Mouse (Mus musculus): Measurements from ENCODE around the gene F8a.
"Not testable (repeated sequence)": the region's sequence is repeated elsewhere in the genome, so short reads cannot be mapped to it uniquely, and the experiment has no call there.

F8a gene

DNA sequence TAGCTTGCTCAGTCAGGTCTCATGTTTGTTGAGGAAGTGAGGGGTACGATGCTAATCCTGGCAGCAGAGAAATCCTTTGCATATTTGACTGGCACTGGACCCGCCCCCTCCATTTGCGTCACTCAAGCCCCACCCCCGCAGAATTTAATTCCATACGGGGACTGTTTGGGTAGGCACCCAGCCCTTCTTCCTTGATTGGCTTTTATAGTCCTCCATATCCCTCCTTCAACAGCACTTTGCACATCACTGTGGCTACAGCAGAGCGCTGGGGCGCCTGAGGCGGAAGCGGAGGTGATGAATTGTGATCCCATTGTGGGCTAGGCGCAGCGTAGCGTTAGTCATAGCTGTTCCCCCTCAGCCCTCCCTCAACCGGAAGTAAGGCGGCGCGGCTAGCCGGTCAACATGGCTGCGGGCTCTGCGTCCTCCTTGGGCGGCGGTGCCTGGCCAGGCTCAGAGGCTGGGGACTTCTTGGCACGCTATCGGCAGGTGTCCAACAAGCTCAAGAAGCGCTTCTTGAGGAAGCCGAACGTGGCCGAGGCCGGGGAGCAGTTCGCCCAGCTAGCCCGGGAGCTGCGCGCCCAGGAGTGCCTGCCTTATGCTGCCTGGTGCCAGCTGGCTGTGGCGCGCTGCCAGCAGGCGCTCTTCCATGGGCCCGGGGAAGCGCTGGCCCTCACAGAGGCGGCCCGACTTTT lies at the start of gene F8a:
Gene F8a (plus strand): TSS at position 378 of the 692 bp plus-strand sequence.
- DNase-seq: peak; percentile 79

DNA sequence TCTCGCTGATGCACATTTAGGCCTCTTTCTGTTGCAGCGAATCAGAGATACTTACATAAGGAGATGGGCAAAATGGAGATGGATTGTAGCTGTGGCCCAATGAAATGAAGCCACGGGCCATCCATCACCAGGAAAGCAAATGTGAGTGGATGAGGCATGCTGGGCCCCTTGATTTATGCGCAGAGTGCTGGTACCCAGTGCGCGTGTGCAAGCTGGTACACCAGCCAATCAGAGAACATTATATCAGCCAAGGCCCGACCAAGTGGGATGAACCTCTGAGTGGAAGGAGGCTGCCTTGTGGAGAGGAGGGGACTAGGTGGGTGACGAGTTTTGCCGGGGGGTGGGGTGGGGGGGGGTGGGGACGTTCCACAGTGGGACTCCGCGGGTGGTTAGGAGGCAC lies 36.2 kb upstream of the F8a start, which contains the start of gene Xlr3b:
Gene Xlr3b (plus strand): TSS at position 274 of the 400 bp plus-strand sequence.
- DNase-seq: peak; percentile 38

DNA sequence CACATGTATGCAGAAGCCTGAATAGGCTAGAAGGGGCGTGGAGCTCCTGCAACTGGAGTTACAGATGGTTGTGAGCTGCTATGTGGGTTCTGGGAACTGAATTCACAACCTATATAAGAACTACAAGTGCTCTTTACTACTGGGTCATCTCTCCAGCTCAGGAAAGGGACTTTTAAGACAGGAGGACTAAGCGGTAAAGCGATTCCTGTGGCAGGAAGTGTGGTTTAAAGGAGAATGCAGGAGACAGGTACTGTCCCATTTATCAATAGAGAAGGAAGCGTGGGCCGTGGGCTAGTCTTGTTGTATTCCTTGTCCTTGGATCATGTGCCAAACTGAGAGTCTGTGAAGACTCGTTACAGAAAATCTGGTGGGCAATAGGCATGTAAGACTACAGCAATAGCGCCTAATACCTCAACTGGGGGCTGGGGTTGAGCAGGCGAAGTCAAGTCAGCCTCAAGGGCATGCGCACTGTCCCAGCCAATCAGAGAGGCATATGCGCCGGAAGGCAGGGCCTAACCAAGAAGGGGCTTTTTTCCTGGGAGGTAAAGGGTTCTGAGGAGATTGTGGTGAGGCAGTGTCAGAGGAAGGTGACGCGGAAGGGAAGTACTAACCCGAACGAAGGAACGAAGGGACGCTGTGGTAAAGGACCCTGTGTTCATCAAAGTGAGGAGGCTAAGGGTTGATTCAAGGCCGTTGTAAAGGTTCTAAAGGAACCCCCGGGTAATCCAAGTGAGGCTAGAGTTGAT lies 14.1 kb upstream of the F8a start, which contains the start of gene Xlr4b:
Gene Xlr4b (plus strand): TSS at position 515 of the 746 bp plus-strand sequence.
- peak; percentile 16 for DNase-seq

DNA sequence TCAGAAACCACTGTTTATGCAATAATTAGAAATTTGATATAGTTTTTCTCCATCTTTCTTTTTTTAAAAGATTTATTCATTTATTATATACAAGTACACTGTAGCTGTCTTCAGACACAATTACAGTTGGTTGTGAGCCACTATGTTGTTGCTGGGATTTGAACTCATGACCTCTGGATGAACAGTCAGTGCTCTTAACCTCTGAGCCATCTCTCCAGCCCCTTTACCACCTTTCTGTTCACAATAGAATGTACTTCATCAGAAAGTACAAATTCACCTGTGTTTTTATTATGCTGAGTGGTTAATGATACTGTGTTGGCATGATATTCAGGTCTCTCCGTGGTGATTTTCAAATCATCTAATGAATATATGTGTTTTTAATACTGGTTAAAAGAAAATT lies 2.7 kb upstream of the F8a start:
- no peak for DNase-seq

DNA sequence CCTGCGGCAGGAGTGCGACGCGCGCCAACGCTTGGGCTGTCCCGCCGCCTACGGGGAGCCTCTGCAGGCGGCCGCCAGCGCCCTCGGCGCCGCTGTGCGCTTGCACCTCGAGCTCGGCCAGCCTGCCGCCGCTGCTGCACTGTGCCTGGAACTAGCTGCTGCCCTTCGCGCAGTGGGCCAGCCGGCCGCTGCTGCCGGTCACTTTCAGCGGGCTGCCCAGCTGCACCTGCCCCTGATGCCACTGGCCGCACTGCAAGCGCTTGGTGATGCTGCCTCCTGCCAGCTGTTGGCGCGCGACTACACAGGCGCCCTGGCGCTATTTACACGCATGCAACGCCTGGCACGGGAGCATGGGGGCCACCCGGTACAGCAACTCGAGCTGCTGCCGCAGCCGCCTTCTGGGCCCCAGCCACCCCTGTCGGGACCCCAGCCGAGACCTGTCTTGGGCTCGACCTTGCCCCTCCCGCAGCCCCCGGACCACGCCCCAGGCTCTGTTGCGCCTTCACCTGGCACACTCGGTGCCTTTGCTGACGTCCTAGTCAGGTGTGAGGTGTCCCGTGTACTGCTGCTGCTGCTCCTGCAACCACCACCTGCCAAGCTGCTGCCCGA lies 619 bp downstream of the F8a start:
- DNase-seq: peak; percentile 77

DNA sequence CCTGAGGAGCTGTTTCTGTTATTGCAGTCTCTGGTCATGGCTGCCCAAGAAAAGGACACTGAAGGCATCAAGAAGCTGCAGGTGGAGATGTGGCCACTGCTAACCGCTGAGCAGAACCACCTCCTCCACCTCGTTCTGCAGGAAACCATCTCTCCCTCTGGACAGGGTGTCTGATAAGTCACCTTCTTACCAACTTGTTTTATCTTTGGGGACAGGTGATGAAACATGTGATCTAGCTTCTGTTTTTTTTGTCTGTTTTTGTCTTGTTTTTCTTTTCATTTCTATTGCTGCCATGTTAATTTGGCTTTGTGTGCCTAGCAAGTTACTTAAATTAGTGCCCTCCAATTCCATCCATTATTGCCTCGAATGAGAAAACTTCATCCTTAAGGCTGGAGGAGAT lies 1.2 kb downstream of the F8a start:
- no peak for DNase-seq

DNA sequence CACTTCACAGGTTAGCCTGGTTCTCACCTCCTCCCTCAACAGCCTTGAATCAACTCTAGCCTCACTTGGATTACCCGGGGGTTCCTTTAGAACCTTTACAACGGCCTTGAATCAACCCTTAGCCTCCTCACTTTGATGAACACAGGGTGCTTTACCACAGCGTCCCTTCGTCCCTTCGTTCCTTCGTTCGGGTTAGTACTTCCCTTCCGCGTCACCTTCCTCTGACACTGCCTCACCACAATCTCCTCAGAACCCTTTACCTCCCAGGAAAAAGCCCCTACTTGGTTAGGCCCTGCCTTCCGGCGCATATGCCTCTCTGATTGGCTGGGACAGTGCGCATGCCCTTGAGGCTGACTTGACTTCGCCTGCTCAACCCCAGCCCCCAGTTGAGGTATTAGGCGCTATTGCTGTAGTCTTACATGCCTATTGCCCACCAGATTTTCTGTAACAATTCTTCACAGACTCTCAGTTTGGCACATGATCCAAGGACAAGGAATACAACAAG lies 14.8 kb downstream of the F8a start, which contains the start of gene Xlr4c:
Gene Xlr4c (minus strand): TSS at position 310 of the 505 bp plus-strand sequence.
- DNase-seq: not testable (repeated sequence)

DNA sequence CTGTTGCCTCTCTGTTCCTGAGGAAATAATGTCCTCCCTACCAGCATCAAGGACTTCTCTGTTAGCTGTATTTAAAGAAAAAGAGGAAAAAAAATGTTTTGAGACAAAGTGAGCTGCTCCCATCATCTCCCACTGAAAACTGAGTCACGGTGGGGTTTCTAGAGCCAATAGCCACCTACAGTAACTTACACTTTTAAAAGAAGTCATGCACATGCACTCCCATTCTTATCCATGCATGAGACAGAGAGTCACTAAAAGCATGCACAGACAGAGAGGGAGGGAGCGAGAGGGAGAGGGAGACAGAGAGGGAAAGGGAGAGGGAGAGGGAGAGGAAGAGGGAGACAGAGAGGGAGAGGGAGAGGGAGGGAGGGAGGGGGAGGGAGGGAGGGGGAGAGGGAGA lies 34.3 kb downstream of the F8a start:
- not testable (repeated sequence) for DNase-seq

DNA sequence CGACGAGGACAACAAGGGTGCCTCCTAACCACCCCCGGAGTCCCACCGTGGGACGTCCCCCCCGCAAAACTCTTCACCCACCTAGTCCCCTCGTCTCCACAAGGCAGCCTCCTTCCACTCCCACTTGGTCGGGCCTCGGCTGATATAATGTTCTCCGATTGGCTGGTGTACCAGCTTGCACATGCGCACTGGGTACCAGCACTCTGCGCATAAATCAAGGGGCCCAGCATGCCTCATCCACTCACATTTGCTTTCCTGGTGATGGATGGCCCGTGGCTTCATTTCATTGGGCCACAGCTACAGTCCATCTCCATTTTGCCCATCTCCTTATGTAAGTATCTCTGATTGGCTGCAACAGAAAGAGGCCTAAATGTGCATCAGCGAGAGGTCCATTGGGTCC lies 37.2 kb downstream of the F8a start, which contains the start of gene Xlr3c:
Gene Xlr3c (minus strand): TSS at position 121 of the 400 bp plus-strand sequence.
- not testable (repeated sequence) for DNase-seq

All from thymus, postnatal 4 days (tissue).